Mouse (Mus musculus) liver, postnatal 0 days (tissue): ENCODE results near the gene Arpp19.

Experiments used
- CTCF ChIP-seq: sonication (generic); IDR thresholded peaks from 2 replicates; pipeline ENCODE4 v1.5.1; 2016; ENCODE audit warnings: antibody characterized with exemption, low read depth
- EP300 ChIP-seq: IDR thresholded peaks from 2 replicates; pipeline ENCODE4 v1.6.1; 2016; ENCODE audit warnings: antibody characterized with exemption, low read depth, mild to moderate bottlenecking

DNA sequence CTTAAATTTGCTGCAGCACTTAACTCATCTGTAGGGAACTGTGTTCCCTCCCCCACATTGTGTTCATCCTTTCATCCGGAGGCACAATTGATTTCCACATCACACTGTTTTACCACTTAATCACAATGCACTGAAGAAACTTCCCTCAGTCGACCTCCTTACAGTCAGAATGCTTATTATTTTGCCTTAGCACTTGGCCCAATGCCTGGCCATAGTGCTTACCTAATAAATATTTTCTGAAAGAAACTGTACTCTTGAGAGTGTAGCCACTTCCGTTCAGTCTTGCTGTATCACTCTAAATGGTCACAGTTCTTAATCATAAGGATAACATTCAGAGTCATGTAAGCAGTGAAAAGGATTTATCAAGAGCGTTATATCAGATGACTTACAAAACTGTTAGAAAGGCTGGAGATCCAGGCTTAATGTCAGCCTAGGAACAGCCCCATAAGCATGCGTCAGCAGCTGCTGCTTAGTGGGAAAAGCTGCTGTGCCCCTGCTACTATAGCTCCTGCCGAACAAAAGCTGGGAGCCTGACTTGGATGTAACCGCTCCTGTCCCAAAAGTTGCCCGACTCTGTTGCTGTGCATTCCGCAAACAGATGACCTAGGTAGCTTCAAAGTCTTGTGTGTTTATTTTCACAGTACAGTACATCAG lies 27.4 kb downstream of the Arpp19 start:
- TF ChIP-seq CTCF, result no peak
- no peak for TF ChIP-seq EP300
